Mouse (Mus musculus) CH12.LX (cell line): ENCODE measurements around the gene Vdr. TPM values are rescaled to one million over a fixed set of nuclear protein-coding genes. Genes with fewer than 3 reads are reported as not detected.
A peak's percentile ranks its signal among the peaks of the same experiment; 100 is the strongest.

ENCODE experiments used
- DNase-seq: peaks from one replicate; pipeline ENCODE4 v3.0.0-alpha.2; 2013; ENCODE audit errors: extremely low read depth
- H3K27ac ChIP-seq: 2 replicates; pipeline ENCODE4 v1.5.1; 2012; ENCODE audit warnings: low read depth, mild to moderate bottlenecking, control low read depth, moderate library complexity; ENCODE audit not compliant: insufficient read depth
- H3K27me3 ChIP-seq: replicated peaks from 2 replicates; pipeline ENCODE3; 2012; ENCODE audit warnings: inconsistent platforms
- H3K36me3 ChIP-seq, 2 experiments: replicated peaks in 1 of 2; 2 replicates each; pipeline versions ENCODE3 to v1.6.1; 2012; ENCODE audit warnings: inconsistent platforms in 1 of 2, low read length in 1 of 2, mild to moderate bottlenecking in 1 of 2, mixed read lengths in 1 of 2, moderate library complexity in 1 of 2; ENCODE audit not compliant: control insufficient read depth in 1 of 2, insufficient read depth in 1 of 2
- H3K4me1 ChIP-seq, 2 experiments: 2 replicates each; pipeline ENCODE4 v1.6.1; 2012; ENCODE audit warnings: inconsistent platforms in 1 of 2, moderate library complexity in 1 of 2; ENCODE audit not compliant: insufficient read depth in 2 of 2, control insufficient read depth in 1 of 2
- H3K4me2 ChIP-seq: 2 replicates; pipeline ENCODE4 v1.6.1; 2012; ENCODE audit warnings: low read depth, mild to moderate bottlenecking, control low read depth; ENCODE audit not compliant: poor library complexity, insufficient read depth, severe bottlenecking
- H3K4me3 ChIP-seq, 3 experiments: fragments of 150-350 bp in 1 of 3; sonication (generic) in 1 of 3; replicated peaks in 1 of 3; 2 replicates each; pipeline versions ENCODE3 to v1.5.1; 2011 to 2012; ENCODE audit warnings: low read depth in 2 of 3, low read length in 2 of 3, mild to moderate bottlenecking in 2 of 3, moderate library complexity in 2 of 3, control low read depth in 1 of 3, improper control_type of control experiment in 1 of 3, inconsistent platforms in 1 of 3, mixed read lengths in 1 of 3; ENCODE audit not compliant: poor library complexity in 1 of 3
- H3K79me2 ChIP-seq: replicated peaks from 2 replicates; pipeline ENCODE4 v1.6.1; 2012; ENCODE audit warnings: mild to moderate bottlenecking, moderate library complexity; ENCODE audit not compliant: control insufficient read depth, poor library complexity, insufficient read depth, severe bottlenecking; ENCODE audit errors: extremely low read depth
- H3K9ac ChIP-seq: 2 replicates; pipeline ENCODE4 v1.6.1; 2012; ENCODE audit warnings: low read depth, mild to moderate bottlenecking, control low read depth, moderate library complexity; ENCODE audit not compliant: insufficient read depth
- H3K9me3 ChIP-seq: replicated peaks from 2 replicates; pipeline ENCODE3; 2012; ENCODE audit warnings: low read length, inconsistent platforms, mixed read lengths
- CTCF ChIP-seq, 2 experiments: IDR thresholded peaks in 1 of 2; conservative IDR thresholded peaks in 1 of 2; 2 replicates each; pipeline ENCODE4 v1.5.1; 2011 to 2012; ENCODE audit warnings: low read depth in 2 of 2, low read length in 2 of 2, improper control_type of control experiment in 1 of 2, inconsistent platforms in 1 of 2, mild to moderate bottlenecking in 1 of 2, moderate library complexity in 1 of 2
- GABPA ChIP-seq: IDR thresholded peaks from 2 replicates; pipeline ENCODE4 v1.6.1; 2012; ENCODE audit warnings: low read depth, low read length, improper control_type of control experiment, inconsistent platforms; ENCODE audit not compliant: insufficient replicate concordance
- JUND ChIP-seq: conservative IDR thresholded peaks from 2 replicates; pipeline ENCODE4 v1.6.1; 2011; ENCODE audit warnings: low read depth, low read length, improper control_type of control experiment
- KAT2A ChIP-seq: IDR thresholded peaks from 2 replicates; pipeline ENCODE4 v1.6.1; 2012; ENCODE audit warnings: low read length, improper control_type of control experiment, inconsistent platforms; ENCODE audit not compliant: insufficient replicate concordance
- MAFK ChIP-seq: IDR thresholded peaks from 2 replicates; pipeline ENCODE4 v1.6.1; 2011; ENCODE audit warnings: low read length, improper control_type of control experiment; ENCODE audit not compliant: insufficient replicate concordance
- MEF2A ChIP-seq: IDR thresholded peaks from 2 replicates; pipeline ENCODE4 v1.6.1; 2014; ENCODE audit warnings: low read depth, mild to moderate bottlenecking, inconsistent platforms, low read length, improper control_type of control experiment, borderline replicate concordance
- MXI1 ChIP-seq: IDR thresholded peaks from 2 replicates; pipeline ENCODE4 v1.6.1; 2011; ENCODE audit warnings: mild to moderate bottlenecking, low read depth, low read length, improper control_type of control experiment
- MYC ChIP-seq: IDR thresholded peaks from 2 replicates; pipeline ENCODE4 v1.6.1; 2011; ENCODE audit warnings: low read depth, mild to moderate bottlenecking, improper control_type of control experiment, low read length
- NRF1 ChIP-seq: IDR thresholded peaks from 2 replicates; pipeline ENCODE4 v1.6.1; 2014; ENCODE audit warnings: low read depth, mild to moderate bottlenecking, inconsistent platforms, low read length, improper control_type of control experiment, moderate library complexity
- POLR2AphosphoS2 ChIP-seq: IDR thresholded peaks from 2 replicates; pipeline ENCODE4 v1.6.1; 2011; ENCODE audit warnings: low read depth, low read length, improper control_type of control experiment
- RAD21 ChIP-seq: IDR thresholded peaks from 2 replicates; pipeline ENCODE4 v1.6.1; 2011; ENCODE audit warnings: low read depth, mild to moderate bottlenecking, low read length, improper control_type of control experiment, moderate library complexity
- RCOR1 ChIP-seq: conservative IDR thresholded peaks from 2 replicates; pipeline ENCODE4 v1.6.1; 2012; ENCODE audit warnings: low read depth, mild to moderate bottlenecking, inconsistent platforms, low read length, improper control_type of control experiment
- SMC3 ChIP-seq: IDR thresholded peaks from 2 replicates; pipeline ENCODE4 v1.6.1; 2011; ENCODE audit warnings: low read depth, low read length, improper control_type of control experiment
- TBP ChIP-seq: conservative IDR thresholded peaks from 2 replicates; pipeline ENCODE4 v1.6.1; 2011; ENCODE audit warnings: low read depth, low read length, improper control_type of control experiment
- USF2 ChIP-seq: conservative IDR thresholded peaks from 2 replicates; pipeline ENCODE4 v1.6.1; 2011; ENCODE audit warnings: low read depth, low read length, improper control_type of control experiment
- ZC3H11A ChIP-seq: IDR thresholded peaks from 2 replicates; pipeline ENCODE4 v1.6.1; 2012; ENCODE audit warnings: low read depth, mild to moderate bottlenecking, inconsistent platforms, low read length, improper control_type of control experiment
- dilution Hi-C: fragments of 300-500 bp; cut with MboI; formaldehyde crosslinking; loops from 2 replicates; pipeline ENCODE4 v1.14.3; 2020; ENCODE audit warnings: low sequenced_read_pairs; ENCODE audit not compliant: extremely low pct_unique_long_range_greater_than_20kb, extremely low pct_ligation_motif_present
- in situ Hi-C: fragments of 300-500 bp; cut with MboI; formaldehyde crosslinking; loops from 3 replicates; pipeline ENCODE4 v1.14.3; 2019; ENCODE audit warnings: low sequenced_read_pairs, low pct_ligation_motif_present, low pct_unique_long_range_greater_than_20kb, mixed read lengths
- polyA plus RNA-seq: library from polyadenylated mRNA; unstranded; fragments of >175 nt; gene quantifications from 2 replicates; pipeline ENCODE4 v1.2.1, GENCODE M21; 2012; ENCODE audit warnings: low read depth; ENCODE audit not compliant: insufficient read length
- total RNA-seq, 2 experiments: library from RNA; depleted of rRNA; stranded (reverse); fragments of 300-350 nt in 1 of 2; fragments of >200 nt in 1 of 2; gene quantifications; 2 replicates each; pipeline ENCODE4 v1.2.3; 2012 to 2014

The Vdr gene
- total and polyA plus RNA-seq, 3 experiments = 0.52 to 1.7 (median 0.68) TPM

GRCm38 (mm10) chr15:97840781-97841180, 69.6 kb downstream of the Vdr start:
- Histone ChIP-seq H3K79me2 (no peaks in the 10 kb centered on the region), H3K36me3 (no peaks in the 10 kb centered on the region), H3K4me1 (peaks cover 43 to 89% of the 10 kb centered on the region in 2 experiments), H3K9ac (no peak overlapping the region), H3K4me2 (no peak overlapping the region), H3K27ac (no peak overlapping the region), H3K27me3 (no peaks in the 10 kb centered on the region), H3K9me3 (peaks cover 1% of the 10 kb centered on the region), H3K4me3 (no peak overlapping the region)
- dilution Hi-C loops = no loop called here
- TF ChIP-seq MXI1 (no peak), MEF2A (no peak), TBP (no peak), MAFK (no peak), JUND (no peak), NRF1 (no peak), RAD21 (peak; percentile 67), GABPA (no peak), MYC (no peak), SMC3 (peak; percentile 68), CTCF (conservative IDR thresholded peaks at IDR 0.05 in 1 of 2, IDR thresholded peaks at IDR 0.05 in 1 of 2; ENCODE audit: low read depth in 2 of 2, low read length in 2 of 2) (peak; percentile 40 to 71; a peak in 3 of 4 replicates)
- in situ Hi-C loops = loop anchor here (25.0 kb wide), 1 partner anchor 378 kb away; no protein-coding TSS in a partner anchor
- DNase-seq = no peak

- Histone ChIP-seq H3K79me2 (no peaks in the 10 kb centered on the region), H3K4me3 (no peak overlapping the region), H3K36me3 (no peaks in the 10 kb centered on the region), H3K9ac (no peak overlapping the region), H3K27me3 (no peaks in the 10 kb centered on the region), H3K27ac (no peak overlapping the region), H3K4me2 (no peak overlapping the region), H3K9me3 (no peaks in the 10 kb centered on the region), H3K4me1 (peaks cover 43 to 89% of the 10 kb centered on the region in 2 experiments)
- in situ Hi-C loops (loop anchor here (25.0 kb wide), 1 partner anchor 378 kb away; no protein-coding TSS in a partner anchor), dilution Hi-C loops (no loop called here)
- no peak for DNase-seq
- TF ChIP-seq ZC3H11A = no peak
These were observed 70.4 kb downstream of the Vdr start for GRCm38 (mm10) chr15:97839991-97840455.

DNA sequence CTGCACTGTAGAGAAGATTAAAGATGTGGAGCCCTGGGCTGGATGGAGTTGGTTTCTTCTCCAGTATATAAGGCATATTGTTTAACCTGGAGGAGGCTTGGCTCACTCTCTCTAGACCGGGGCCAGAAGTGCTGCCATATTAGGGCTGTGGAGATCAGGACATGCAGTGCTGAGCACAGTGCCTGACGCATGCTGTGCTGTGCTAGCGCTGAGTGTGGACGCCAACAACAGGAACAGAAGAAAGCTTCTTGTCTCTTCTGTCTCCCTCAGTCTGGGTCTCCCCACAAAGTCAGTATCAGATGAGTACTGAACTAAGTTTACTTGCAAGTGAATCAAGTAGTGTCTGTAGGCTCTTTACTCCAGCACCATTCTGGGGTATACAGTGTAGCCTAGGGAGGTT, 71.0 kb downstream of the Vdr start:
- dilution Hi-C loops = no loop called here
- DNase-seq = no peak
- Histone ChIP-seq H3K79me2 (no peaks in the 10 kb centered on the region), H3K4me3 (no peak overlapping the region)
- no peak for TF ChIP-seq POLR2AphosphoS2
- no peak for TF ChIP-seq USF2
- TF ChIP-seq KAT2A = no peak
- no peak for TF ChIP-seq RCOR1
- TF ChIP-seq NRF1 = no peak
- TF ChIP-seq, all 38 proteins: peak for 0
- no peaks in the 10 kb centered on the region for H3K9me3 ChIP-seq
- H3K36me3 ChIP-seq = no peaks in the 10 kb centered on the region
- no peaks in the 10 kb centered on the region for H3K27me3 ChIP-seq
- peaks cover 43 to 85% of the 10 kb centered on the region in 2 experiments for H3K4me1 ChIP-seq
- no peak overlapping the region for H3K4me2 ChIP-seq
- no peak overlapping the region for H3K27ac ChIP-seq
- in situ Hi-C loops = loop anchor here (25.0 kb wide), 1 partner anchor 377 kb away; no protein-coding TSS in a partner anchor
- H3K9ac ChIP-seq = no peak overlapping the region
